Mouse (Mus musculus): Measurements from ENCODE around the gene Lamc1.

DNA sequence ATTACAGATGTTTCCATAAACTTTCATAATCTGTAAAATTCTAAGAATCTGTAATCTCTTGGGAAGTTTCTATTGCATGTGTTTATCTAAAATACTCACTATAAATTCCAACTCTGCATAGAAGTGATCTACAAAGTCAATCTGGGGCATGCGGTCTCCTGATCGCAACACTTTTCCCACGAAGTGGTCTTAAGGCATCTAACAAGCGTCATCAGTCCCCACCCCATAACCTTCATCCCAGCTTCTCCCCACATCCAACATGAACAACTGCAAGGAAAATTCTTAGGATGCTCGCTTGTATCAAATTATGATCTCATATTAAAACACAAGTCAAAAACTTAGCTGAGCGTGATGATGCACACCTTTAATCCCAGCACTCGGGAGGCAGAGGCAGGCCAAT, 14.3 kb downstream of the Lamc1 start:
- TF ChIP-seq CTCF (IDR thresholded peaks at IDR 0.05; ENCODE audit: borderline replicate concordance, insufficient read depth, low read length): no peak
- TF ChIP-seq POLR2A (IDR thresholded peaks at IDR 0.05; ENCODE audit: low read depth, low read length): no peak

All from embryonic fibroblast, embryonic 13.5 days (primary cell).